24 mouse cellular contexts compared by ENCODE assay signal in genomic region chr7:39543151-39543550, GRCm38 (mm10). TPM values are rescaled to one million over a fixed set of nuclear protein-coding genes. Genes with fewer than 3 reads are reported as not detected.
A peak's percentile ranks its signal among the peaks of the same experiment; 100 is the strongest.
DNase-seq lines count a peak whose midpoint lies in the region; ATAC-seq and TF ChIP-seq lines count a peak whose summit lies in the region.
"Had no signal": no experiment of that assay in that cellular context is flagged by ENCODE, and none has a peak within 500 bp of the region (broad histone marks: within the 10 kb centered on the region; RNA-seq: fewer than 3 reads in every experiment).

No protein-coding gene starts in this region.

- 41% methylated on average over 1 of the region's 1 CpGs for WGBS in heart, embryonic 13.5 days
- 30% methylated on average over 1 of the region's 1 CpGs for WGBS in kidney, adult 2 months
- WGBS in hindbrain, embryonic 12.5 days = 82% methylated on average over 1 of the region's 1 CpGs

- no peaks in the 10 kb centered on the region for H3K9me3 ChIP-seq in heart, embryonic 13.5 days
- H3K9me3 ChIP-seq in hindbrain, embryonic 12.5 days (replicated peaks) = no peaks in the 10 kb centered on the region
- H3K9me3 ChIP-seq: embryonic facial prominence, embryonic 13.5 days; forebrain, embryonic 12.5 days; limb, embryonic 13.5 days; liver, embryonic 12.5 days; midbrain, embryonic 13.5 days had no signal

- H3K36me3 ChIP-seq in heart, embryonic 13.5 days = 0 out of 2 replicates have a peak, but pooled peaks cover 3% of the 10 kb centered on the region
- no peaks in the 10 kb centered on the region for H3K36me3 ChIP-seq in kidney, adult 2 months (ENCODE audit: control insufficient read depth, insufficient read depth, low read length)
- no peaks in the 10 kb centered on the region for H3K36me3 ChIP-seq in hindbrain, embryonic 12.5 days
- H3K36me3 ChIP-seq: embryonic facial prominence, embryonic 13.5 days; forebrain, embryonic 12.5 days; liver, embryonic 12.5 days had no signal

- intact Hi-C loops in heart, postnatal 36 days (cut with DNase I) = no loop called here

- TF ChIP-seq POLR2A in kidney, adult 2 months (IDR thresholded peaks at IDR 0.05; ENCODE audit: low read depth, low read length) = no peak

- H3K27ac ChIP-seq in heart, embryonic 13.5 days (replicated peaks) = peak overlapping the region; percentile 98
- H3K27ac ChIP-seq in kidney, adult 2 months (ENCODE audit: insufficient read depth, low read depth, low read length) = peak overlapping the region; percentile 63; the same call in 1 of the 2 replicates
- H3K27ac ChIP-seq in hindbrain, embryonic 12.5 days = no peak overlapping the region
- H3K27ac ChIP-seq: embryonic facial prominence, embryonic 13.5 days; forebrain, embryonic 12.5 days; hindbrain, embryonic 14.5 days; limb, embryonic 13.5 days; liver, embryonic 12.5 days; midbrain, embryonic 13.5 days had no signal

- ATAC-seq in heart, embryonic 13.5 days (ENCODE audit: extremely low read depth, insufficient number of reproducible peaks, low FRiP score, low TSS enrichment) = no peak
- ATAC-seq in hindbrain, embryonic 12.5 days (ENCODE audit: low FRiP score) = no peak
- ATAC-seq: liver, embryonic 12.5 days had no signal

- TF ChIP-seq CTCF in kidney, adult 2 months (conservative IDR thresholded peaks at IDR 0.05; ENCODE audit: insufficient read depth, insufficient read length, low read depth, low read length) = no peak

- no peak overlapping the region for H3K4me2 ChIP-seq in heart, embryonic 13.5 days
- no peak overlapping the region for H3K4me2 ChIP-seq in hindbrain, embryonic 12.5 days (replicated peaks)
- H3K4me2 ChIP-seq: limb, embryonic 13.5 days had no signal

- H3K27me3 ChIP-seq in heart, embryonic 13.5 days (replicated peaks) = no peaks in the 10 kb centered on the region
- no peaks in the 10 kb centered on the region for H3K27me3 ChIP-seq in kidney, adult 2 months (replicated peaks; ENCODE audit: control insufficient read depth, insufficient read depth, low read length)
- H3K27me3 ChIP-seq in hindbrain, embryonic 12.5 days = no peaks in the 10 kb centered on the region
- H3K27me3 ChIP-seq: embryonic facial prominence, embryonic 13.5 days; forebrain, embryonic 12.5 days; limb, embryonic 13.5 days; liver, embryonic 12.5 days; midbrain, embryonic 13.5 days had no signal

- DNase-seq in heart, postnatal 36 days = no peak
- peak; percentile 13 for DNase-seq in adipocyte (ENCODE audit: low spot score)
- DNase-seq in kidney, adult 2 months = peak; percentile 63
- DNase-seq in kidney, postnatal 10 days = peak; percentile 51
- no peak for DNase-seq in testis, postnatal 14 days (ENCODE audit: low spot score)
- DNase-seq: cerebellum, adult 11-12 months; cerebellum, postnatal 36 days; embryo, embryonic 11 days; heart, adult 11 months; heart, postnatal 14 days; lung, adult 2 months; lung, postnatal 14 days; right cerebral cortex, postnatal 14 days; spleen, adult 18-20 months; thymus, postnatal 14 days had no signal

- no peak overlapping the region for H3K4me3 ChIP-seq in heart, embryonic 13.5 days
- no peak overlapping the region for H3K4me3 ChIP-seq in kidney, adult 2 months (ENCODE audit: insufficient read depth, low read depth, low read length)
- no peak overlapping the region for H3K4me3 ChIP-seq in hindbrain, embryonic 12.5 days
- H3K4me3 ChIP-seq: erythroblast, embryonic 14.5 days; forebrain, embryonic 12.5 days; liver, embryonic 12.5 days had no signal

- H3K9ac ChIP-seq in heart, embryonic 13.5 days = no peak overlapping the region
- H3K9ac ChIP-seq in hindbrain, embryonic 12.5 days = no peak overlapping the region
- H3K9ac ChIP-seq: embryonic facial prominence, embryonic 13.5 days; forebrain, embryonic 12.5 days; limb, embryonic 13.5 days; liver, embryonic 12.5 days had no signal

- peaks cover 27% of the 10 kb centered on the region for H3K4me1 ChIP-seq in heart, embryonic 13.5 days
- H3K4me1 ChIP-seq in kidney, adult 2 months (ENCODE audit: control insufficient read depth, insufficient read depth, low read length) = no peaks in the 10 kb centered on the region
- H3K4me1 ChIP-seq in hindbrain, embryonic 12.5 days = peaks cover 3% of the 10 kb centered on the region
- H3K4me1 ChIP-seq: embryonic facial prominence, embryonic 13.5 days had no signal

RNA-seq across cellular contexts. Expression of gene Zfp619, which starts 25.6 kb away (rescaled TPM):
- 1.2 TPM in 2 replicates for polyA plus RNA-seq in heart, embryonic 13.5 days (2015; fragmentation: Nextera tagmentation; extraction: Ambion mirVana)
- total RNA-seq in heart, postnatal 36 days (2021) = 1 to 10 TPM; 1.9 TPM
- polyA plus RNA-seq in kidney, adult 2 months (2012; rRNA removed) = 0.41 and 0.52 TPM in 2 replicates
- polyA plus RNA-seq in hindbrain, embryonic 12.5 days (2016; fragmentation: Nextera tagmentation; extraction: Ambion mirVana) = 3.8 and 4.3 TPM in 2 replicates
- polyA plus RNA-seq: erythroblast, embryonic 14.5 days had no signal

Comparison
In these comparisons a context has a peak if more than half of its experiments do, and no peak if none do; other contexts are left out.
1. DNase-seq: peak in adipocyte (single experiment), kidney, adult 2 months (single experiment) and kidney, postnatal 10 days (single experiment); none in heart, postnatal 36 days (0 of 2) and testis, postnatal 14 days (single experiment).